Mouse (Mus musculus): ENCODE results near the gene Pidd1.

Pidd1 gene

GRCm38 (mm10) chr7:141458661-141459060 is 14.8 kb upstream of the Pidd1 start:
- 90% methylated on average over 11 of the region's 11 CpGs for WGBS

- WGBS = 85% methylated on average over 15 of the region's 15 CpGs
Observed at GRCm38 (mm10) chr7:141457986-141458660, 14.3 kb upstream of the Pidd1 start.

- 92% methylated on average over 14 of the region's 14 CpGs for WGBS
Observed at GRCm38 (mm10) chr7:141457236-141457635, 13.4 kb upstream of the Pidd1 start.

GRCm38 (mm10) chr7:141456739-141457138 is 12.9 kb upstream of the Pidd1 start:
- WGBS = 79% methylated on average over 6 of the region's 6 CpGs

- 3% methylated on average over 23 of the region's 23 CpGs for WGBS
Observed at GRCm38 (mm10) chr7:141455610-141456314, 11.9 kb upstream of the Pidd1 start.

GRCm38 (mm10) chr7:141454967-141455551 is 11.2 kb upstream of the Pidd1 start, which contains the start of gene Pnpla2:
Gene Pnpla2 (plus strand): TSS chr7:141455198.
- WGBS = under 1% methylated on average over 45 of the region's 45 CpGs

GRCm38 (mm10) chr7:141453636-141454035 is 9.8 kb upstream of the Pidd1 start:
- 72% methylated on average over 2 of the region's 2 CpGs for WGBS

- WGBS = under 1% methylated on average over 63 of the region's 63 CpGs
Observed at GRCm38 (mm10) chr7:141447110-141447991, 3.5 kb upstream of the Pidd1 start, which contains the start of gene Rplp2. Gene Rplp2 (plus strand): TSS chr7:141447370.

- WGBS = 85% methylated on average over 3 of the region's 3 CpGs
Observed at GRCm38 (mm10) chr7:141446374-141446773, 2.5 kb upstream of the Pidd1 start.

GRCm38 (mm10) chr7:141443081-141443821 is 574 bp downstream of the Pidd1 start:
- WGBS = 23% methylated on average over 12 of the region's 12 CpGs

GRCm38 (mm10) chr7:141442199-141442598 is 1.6 kb downstream of the Pidd1 start:
- 95% methylated on average over 13 of the region's 13 CpGs for WGBS

GRCm38 (mm10) chr7:141441460-141441859 is 2.4 kb downstream of the Pidd1 start:
- WGBS = 95% methylated on average over 9 of the region's 9 CpGs

- WGBS = 26% methylated on average over 6 of the region's 6 CpGs
Observed at GRCm38 (mm10) chr7:141440613-141441012, 3.2 kb downstream of the Pidd1 start.

- 95% methylated on average over 11 of the region's 11 CpGs for WGBS
Observed at GRCm38 (mm10) chr7:141439811-141440210, 4.0 kb downstream of the Pidd1 start.

- 94% methylated on average over 10 of the region's 10 CpGs for WGBS
Observed at GRCm38 (mm10) chr7:141439140-141439679, 4.6 kb downstream of the Pidd1 start.

- WGBS = 91% methylated on average over 12 of the region's 12 CpGs
Observed at GRCm38 (mm10) chr7:141438201-141438968, 5.4 kb downstream of the Pidd1 start.

- 6% methylated on average over 53 of the region's 53 CpGs for WGBS
Observed at GRCm38 (mm10) chr7:141437178-141438120, 6.4 kb downstream of the Pidd1 start, which contains the start of gene Slc25a22. Gene Slc25a22 (minus strand): TSS chr7:141437892.

GRCm38 (mm10) chr7:141436523-141436892 is 7.3 kb downstream of the Pidd1 start:
- WGBS = 38% methylated on average over 2 of the region's 2 CpGs
